Mouse (Mus musculus) lung, embryonic 15.5 days (tissue): Measurements from ENCODE around the gene BC034090. TPM values are rescaled to one million over a fixed set of nuclear protein-coding genes. Genes with fewer than 3 reads are reported as not detected.
A peak's percentile ranks its signal among the peaks of the same experiment; 100 is the strongest.
"Not testable (repeated sequence)": the region's sequence is repeated elsewhere in the genome, so short reads cannot be mapped to it uniquely, and the experiment has no call there.

Experiments used
- ATAC-seq: fragments of 200-750 bp; cut with Nextera tagmentation; 2 replicates; pipeline ENCODE4 v1.8.0; 2017; ENCODE audit warnings: moderate number of reproducible peaks, borderline replicate concordance; ENCODE audit not compliant: low FRiP score, low TSS enrichment; ENCODE audit errors: extremely low read depth
- H3K27ac ChIP-seq: fragments of 300-500 bp; sonication (generic); 2 replicates; pipeline ENCODE4 v1.5.1; 2015; ENCODE audit warnings: moderate library complexity, mild to moderate bottlenecking, inconsistent platforms
- H3K27me3 ChIP-seq: fragments of 300-500 bp; sonication (generic); 2 replicates; pipeline ENCODE4 v1.6.1; 2015; ENCODE audit warnings: inconsistent platforms
- H3K36me3 ChIP-seq: fragments of 300-500 bp; sonication (generic); 2 replicates; pipeline ENCODE4 v1.6.1; 2015; ENCODE audit warnings: inconsistent platforms
- H3K4me1 ChIP-seq: fragments of 300-500 bp; sonication (generic); 2 replicates; pipeline ENCODE4 v1.6.1; 2015; ENCODE audit warnings: inconsistent platforms
- H3K4me2 ChIP-seq: fragments of 300-500 bp; sonication (generic); 2 replicates; pipeline ENCODE4 v1.6.1; 2015; ENCODE audit warnings: inconsistent platforms, mild to moderate bottlenecking, moderate library complexity
- H3K4me3 ChIP-seq: fragments of 300-500 bp; sonication (generic); 2 replicates; pipeline ENCODE4 v1.5.1; 2015; ENCODE audit warnings: mild to moderate bottlenecking, inconsistent platforms
- H3K9ac ChIP-seq: fragments of 300-500 bp; sonication (generic); 2 replicates; pipeline ENCODE4 v1.6.1; 2015; ENCODE audit warnings: inconsistent platforms
- H3K9me3 ChIP-seq: fragments of 300-500 bp; sonication (generic); 2 replicates; pipeline ENCODE4 v1.6.1; 2016; ENCODE audit warnings: inconsistent platforms
- WGBS: fragments of 180-500 bp; shearing (Covaris S2); methylation state at CpG from one replicate; pipeline ENCODE4 v1.1.7; 2015; 5-methylcytosine and 5-hydroxymethylcytosine counted together
- polyA plus RNA-seq: library from polyadenylated mRNA; unstranded; fragments of >200 nt; fragmentation: Nextera tagmentation; extraction: Ambion mirVana; gene quantifications from 2 replicates; pipeline ENCODE4 v1.2.1, GENCODE M21; 2015

BC034090 gene
- polyA plus RNA-seq, 1 experiment from 2014 or later = 4.2 TPM

DNA sequence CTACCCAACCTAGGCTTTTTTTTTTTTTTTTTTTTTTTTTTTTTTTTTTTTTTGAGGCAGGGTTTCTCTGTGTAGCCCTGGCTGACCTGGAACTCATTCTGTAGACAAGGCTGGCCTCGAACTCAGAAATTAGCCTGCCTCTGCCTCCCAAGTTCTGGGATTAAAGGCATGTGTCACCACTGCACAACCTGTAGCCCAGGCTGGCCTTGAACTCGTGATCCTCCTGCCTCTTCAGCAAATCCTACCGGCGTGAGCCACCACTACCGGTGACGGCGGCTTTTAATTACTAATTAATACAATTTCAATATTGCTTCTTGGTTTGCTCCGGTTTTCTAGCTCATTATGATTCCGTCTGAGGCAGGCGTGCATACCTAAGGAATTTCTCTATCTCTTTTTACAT is 18.3 kb upstream of the BC034090 start:
- H3K9me3 ChIP-seq, ATAC-seq, H3K27ac ChIP-seq, H3K4me1 ChIP-seq, H3K4me2 ChIP-seq, H3K9ac ChIP-seq, H3K36me3 ChIP-seq, H3K27me3 ChIP-seq, H3K4me3 ChIP-seq: not testable (repeated sequence)
- WGBS = 91% methylated on average over 10 of the region's 10 CpGs

DNA sequence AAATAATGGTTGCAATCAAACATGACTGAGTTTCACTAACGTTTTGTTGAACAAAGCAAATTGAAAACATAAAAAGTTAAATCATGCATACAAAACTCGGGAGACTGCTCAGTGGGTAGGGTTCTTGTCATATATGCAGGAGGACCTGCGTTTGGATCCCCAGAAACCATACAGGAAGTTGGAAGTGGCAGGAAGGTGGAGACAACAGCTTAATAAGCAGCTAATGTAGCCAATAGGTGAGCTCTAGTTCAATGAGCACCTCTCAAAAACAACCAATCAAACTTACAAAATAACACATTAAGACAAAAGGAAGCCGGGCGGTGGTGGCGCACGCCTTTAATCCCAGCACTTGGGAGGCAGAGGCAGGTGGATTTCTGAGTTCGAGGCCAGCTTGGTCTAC is 10.1 kb upstream of the BC034090 start:
- Histone ChIP-seq H3K36me3 (no peaks in the 10 kb centered on the region), H3K4me2 (no peak overlapping the region), H3K27me3 (no peaks in the 10 kb centered on the region), H3K9me3 (no peaks in the 10 kb centered on the region), H3K27ac (no peak overlapping the region), H3K4me3 (no peak overlapping the region), H3K4me1 (no peaks in the 10 kb centered on the region), H3K9ac (no peak overlapping the region)
- WGBS = 86% methylated on average over 8 of the region's 8 CpGs
- no peak for ATAC-seq

- Histone ChIP-seq H3K36me3 (no peaks in the 10 kb centered on the region), H3K9me3 (no peaks in the 10 kb centered on the region), H3K4me2 (no peak overlapping the region), H3K27me3 (peaks cover 2% of the 10 kb centered on the region; the same call in 1 of the 2 replicates), H3K27ac (no peak overlapping the region), H3K9ac (no peak overlapping the region), H3K4me1 (no peaks in the 10 kb centered on the region), H3K4me3 (no peak overlapping the region)
- WGBS = 65% methylated on average over 12 of the region's 12 CpGs
- ATAC-seq = no peak
These were observed 8.9 kb upstream of the BC034090 start for GRCm38 (mm10) chr1:155253126-155253525.

DNA sequence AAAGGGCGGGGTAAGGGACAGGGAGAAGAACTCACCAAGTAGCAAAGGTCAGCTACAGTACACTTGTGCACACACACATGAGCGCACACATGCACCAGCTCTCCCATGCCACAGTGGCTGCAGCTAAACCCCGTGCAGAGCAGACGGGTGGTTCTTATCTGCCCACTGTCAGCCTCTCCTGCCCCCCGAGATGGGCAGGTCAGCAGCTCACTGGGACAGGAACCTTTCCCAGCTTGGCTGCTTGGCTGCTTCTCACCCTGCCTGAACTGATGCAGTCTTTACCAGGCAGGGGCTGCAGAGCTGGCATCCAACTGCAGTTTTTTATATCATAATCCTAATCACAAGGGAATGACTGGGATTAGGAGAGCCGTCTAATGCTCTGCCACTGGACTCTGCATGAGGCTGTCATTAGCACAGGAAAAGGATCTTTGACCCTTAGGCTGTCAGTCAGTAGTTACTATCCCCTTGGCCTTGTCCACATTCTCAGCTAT is 8.4 kb upstream of the BC034090 start:
- Histone ChIP-seq H3K36me3 (no peaks in the 10 kb centered on the region), H3K27me3 (peaks cover 6% of the 10 kb centered on the region; the same call in 1 of the 2 replicates), H3K9me3 (no peaks in the 10 kb centered on the region), H3K4me3 (no peak overlapping the region), H3K27ac (no peak overlapping the region), H3K9ac (no peak overlapping the region), H3K4me1 (no peaks in the 10 kb centered on the region), H3K4me2 (no peak overlapping the region)
- ATAC-seq = no peak
- 36% methylated on average over 6 of the region's 6 CpGs for WGBS

GRCm38 (mm10) chr1:155251596-155251995 is 7.4 kb upstream of the BC034090 start:
- H3K4me1 ChIP-seq = no peaks in the 10 kb centered on the region
- no peak overlapping the region for H3K27ac ChIP-seq
- H3K4me2 ChIP-seq = no peak overlapping the region
- H3K9ac ChIP-seq = no peak overlapping the region
- H3K9me3 ChIP-seq = no peaks in the 10 kb centered on the region
- WGBS = 69% methylated on average over 5 of the region's 5 CpGs
- no peak overlapping the region for H3K4me3 ChIP-seq
- no peaks in the 10 kb centered on the region for H3K36me3 ChIP-seq
- H3K27me3 ChIP-seq = peaks cover 12% of the 10 kb centered on the region; the same call in 1 of the 2 replicates
- ATAC-seq = no peak

- Histone ChIP-seq H3K4me1 (no peaks in the 10 kb centered on the region), H3K4me3 (no peak overlapping the region), H3K4me2 (no peak overlapping the region), H3K9me3 (no peaks in the 10 kb centered on the region), H3K27me3 (peaks cover 12% of the 10 kb centered on the region; the same call in 1 of the 2 replicates), H3K9ac (no peak overlapping the region), H3K27ac (no peak overlapping the region), H3K36me3 (no peaks in the 10 kb centered on the region)
- ATAC-seq = no peak
- 41% methylated on average over 4 of the region's 4 CpGs for WGBS
These were observed 6.4 kb upstream of the BC034090 start for GRCm38 (mm10) chr1:155250531-155251135.

DNA sequence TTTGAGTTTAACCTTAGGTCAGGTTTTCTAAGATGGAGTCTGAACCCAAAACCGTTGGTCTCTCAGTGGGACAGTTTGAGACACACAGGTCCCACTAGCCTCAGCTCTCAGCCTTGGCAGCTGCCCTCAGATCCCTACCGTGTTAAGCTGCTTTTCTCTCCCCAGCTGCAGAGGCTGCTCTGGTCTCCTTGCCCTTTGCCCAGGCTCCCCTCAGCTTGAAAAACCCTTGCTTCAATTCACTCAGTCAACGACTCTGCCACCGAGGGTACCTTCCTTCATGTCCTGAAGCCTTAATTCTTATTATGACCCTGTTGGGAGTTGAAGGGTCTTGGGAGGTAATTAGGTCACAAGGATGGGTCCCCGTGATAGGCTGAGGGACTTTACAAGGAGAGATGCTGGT is 5.7 kb upstream of the BC034090 start:
- Histone ChIP-seq H3K4me2 (no peak overlapping the region), H3K4me1 (no peaks in the 10 kb centered on the region), H3K9ac (no peak overlapping the region), H3K27ac (no peak overlapping the region), H3K9me3 (no peaks in the 10 kb centered on the region), H3K4me3 (no peak overlapping the region), H3K27me3 (peaks cover 15% of the 10 kb centered on the region; the same call in 1 of the 2 replicates), H3K36me3 (no peaks in the 10 kb centered on the region)
- WGBS = 50% methylated on average over 5 of the region's 5 CpGs
- no peak for ATAC-seq

DNA sequence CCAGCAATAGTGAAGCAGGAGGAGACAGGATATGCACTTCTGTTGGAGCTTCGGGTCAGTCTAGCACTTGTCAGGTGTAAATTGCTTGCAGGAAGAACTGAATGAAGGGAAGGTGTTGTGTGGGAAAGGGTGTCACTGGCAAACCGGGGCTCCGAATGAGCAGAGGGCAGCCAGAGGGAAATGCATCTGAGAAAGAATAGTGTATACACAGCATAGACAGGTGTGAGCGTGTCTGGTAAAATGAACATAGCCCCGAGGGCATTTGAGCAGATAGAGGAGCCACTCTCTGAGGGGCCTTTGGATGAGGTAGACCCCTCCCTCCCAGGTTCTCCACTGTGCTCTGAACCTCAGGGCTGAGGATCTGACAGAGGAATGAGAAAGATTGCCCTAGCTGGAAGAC is 3.8 kb upstream of the BC034090 start:
- H3K4me1 ChIP-seq = peaks cover 10% of the 10 kb centered on the region; the same call in 1 of the 2 replicates
- no peak overlapping the region for H3K9ac ChIP-seq
- H3K4me3 ChIP-seq = no peak overlapping the region
- no peaks in the 10 kb centered on the region for H3K9me3 ChIP-seq
- no peak overlapping the region for H3K27ac ChIP-seq
- no peak for ATAC-seq
- no peak overlapping the region for H3K4me2 ChIP-seq
- H3K36me3 ChIP-seq = no peaks in the 10 kb centered on the region
- 30% methylated on average over 5 of the region's 5 CpGs for WGBS
- peaks cover 30% of the 10 kb centered on the region for H3K27me3 ChIP-seq

DNA sequence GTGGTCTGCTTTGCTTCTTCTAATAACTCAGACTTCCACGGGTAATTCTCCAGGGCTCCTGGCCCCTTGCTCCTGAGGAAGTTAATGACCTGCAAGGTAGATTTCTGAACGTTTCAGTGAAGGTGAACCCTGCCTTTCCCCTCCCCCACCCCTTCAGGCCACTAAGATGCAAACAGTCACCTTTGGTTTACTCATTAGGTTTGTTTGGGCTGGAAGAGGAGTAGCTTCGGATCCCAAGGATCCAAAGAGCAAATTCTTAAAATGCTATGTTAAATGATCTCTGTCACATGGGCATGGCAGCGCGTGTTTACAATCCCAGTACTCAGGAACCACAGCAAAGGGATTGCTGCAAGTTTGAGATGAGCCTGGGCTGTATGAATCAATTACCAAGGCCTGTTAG is 3.2 kb upstream of the BC034090 start:
- no peak for ATAC-seq
- no peak overlapping the region for H3K4me2 ChIP-seq

DNA sequence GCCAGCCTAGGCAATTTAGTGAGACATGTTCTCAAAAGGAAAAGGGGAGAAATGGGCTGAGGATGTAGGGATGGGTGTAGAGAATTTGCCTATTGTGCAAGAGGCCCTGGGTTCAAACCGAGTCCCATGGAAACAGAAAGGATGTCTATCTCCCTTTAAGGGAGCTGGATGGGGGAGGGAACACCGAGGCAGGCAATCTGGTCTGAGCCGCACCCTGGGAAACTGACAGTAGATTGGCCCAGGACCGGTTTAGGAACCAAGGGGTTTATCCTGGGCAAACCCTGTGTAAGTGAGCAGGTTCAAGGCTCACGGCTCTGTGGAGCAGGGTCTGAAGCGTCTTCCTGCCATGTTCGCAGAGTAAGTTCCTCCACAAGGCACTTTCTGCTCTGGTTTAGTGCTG is 1.3 kb upstream of the BC034090 start:
- no peak overlapping the region for H3K9ac ChIP-seq

More for the DNA sequence above, 3.2 kb upstream of the BC034090 start:
- Histone ChIP-seq H3K27ac (no peak overlapping the region), H3K9ac (no peak overlapping the region), H3K27me3 (peaks cover 30% of the 10 kb centered on the region), H3K4me1 (peaks cover 10% of the 10 kb centered on the region; the same call in 1 of the 2 replicates), H3K9me3 (no peaks in the 10 kb centered on the region), H3K4me3 (no peak overlapping the region), H3K36me3 (no peaks in the 10 kb centered on the region)
- WGBS = 24% methylated on average over 5 of the region's 5 CpGs

DNA sequence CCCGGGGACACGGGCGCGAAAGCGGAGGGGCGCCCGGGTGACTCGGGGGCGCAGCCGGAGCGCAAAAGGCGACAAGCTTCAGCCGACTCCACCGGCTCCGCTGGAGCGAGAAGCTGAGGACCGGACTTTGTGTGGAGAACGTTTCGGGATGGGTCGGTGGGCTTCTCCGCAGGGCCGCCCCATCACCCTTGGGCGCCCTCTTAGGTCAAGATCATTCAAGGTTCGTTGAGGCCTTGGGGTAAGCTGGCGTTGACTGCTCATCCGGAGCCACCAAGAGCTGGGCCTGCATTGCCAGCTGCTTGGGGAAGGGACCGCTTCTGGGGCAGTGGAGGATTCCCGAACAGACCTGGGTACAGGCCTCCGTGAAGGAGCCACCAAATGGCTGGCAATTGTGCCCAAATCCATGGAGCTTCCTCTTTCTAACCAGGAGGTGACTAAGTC is 547 bp upstream of the BC034090 start:
- Histone ChIP-seq H3K27ac (peak overlapping the region; percentile 74; the same call in 1 of the 2 replicates), H3K9ac (peak overlapping the region; percentile 67), H3K4me3 (peak overlapping the region; percentile 62), H3K4me2 (peak overlapping the region; percentile 92), H3K4me1 (peaks cover 10% of the 10 kb centered on the region; the same call in 1 of the 2 replicates), H3K27me3 (peaks cover 30% of the 10 kb centered on the region), H3K36me3 (0 out of 2 replicates have a peak, but pooled peaks cover 3% of the 10 kb centered on the region), H3K9me3 (no peaks in the 10 kb centered on the region)
- ATAC-seq = peak; percentile 12; the same call in 1 of the 2 replicates
- 6% methylated on average over 29 of the region's 29 CpGs for WGBS

More for the DNA sequence above, 1.3 kb upstream of the BC034090 start:
- ATAC-seq = no peak
- H3K9me3 ChIP-seq = no peaks in the 10 kb centered on the region
- 73% methylated on average over 7 of the region's 7 CpGs for WGBS
- H3K27ac ChIP-seq = no peak overlapping the region
- 0 out of 2 replicates have a peak, but pooled peaks cover 3% of the 10 kb centered on the region for H3K36me3 ChIP-seq
- peaks cover 10% of the 10 kb centered on the region; the same call in 1 of the 2 replicates for H3K4me1 ChIP-seq
- peak overlapping the region; percentile 62; the same call in 1 of the 2 replicates for H3K4me3 ChIP-seq
- H3K27me3 ChIP-seq = peaks cover 30% of the 10 kb centered on the region
- peak overlapping the region; percentile 92; the same call in 1 of the 2 replicates for H3K4me2 ChIP-seq

GRCm38 (mm10) chr1:155242488-155242745 is 1.8 kb downstream of the BC034090 start:
- 80% methylated on average over 1 of the region's 1 CpGs for WGBS
- Histone ChIP-seq H3K9ac (no peak overlapping the region), H3K27ac (no peak overlapping the region), H3K4me3 (no peak overlapping the region), H3K27me3 (peaks cover 21% of the 10 kb centered on the region), H3K9me3 (no peaks in the 10 kb centered on the region), H3K4me2 (no peak overlapping the region), H3K4me1 (peaks cover 11% of the 10 kb centered on the region; the same call in 1 of the 2 replicates), H3K36me3 (0 out of 2 replicates have a peak, but pooled peaks cover 3% of the 10 kb centered on the region)
- no peak for ATAC-seq
